ENCODE assay signal across 20 mouse cellular contexts in genomic region chr13:107932423-107933032, GRCm38 (mm10).
DNase-seq lines count a peak whose midpoint lies in the region; ATAC-seq lines count a peak whose summit lies in the region.
"Had no signal": no experiment of that assay in that cellular context is flagged by ENCODE, and none has a peak within 500 bp of the region (broad histone marks: within the 10 kb centered on the region; RNA-seq: fewer than 3 reads in every experiment).

No protein-coding gene starts in this region.

- no peaks in the 10 kb centered on the region for H3K9me3 ChIP-seq in intestine, embryonic 14.5 days (ENCODE audit: control insufficient read depth, low read length)
- no peaks in the 10 kb centered on the region for H3K9me3 ChIP-seq in intestine, embryonic 16.5 days (ENCODE audit: control insufficient read depth, low read length)
- no peaks in the 10 kb centered on the region for H3K9me3 ChIP-seq in embryonic facial prominence, embryonic 11.5 days (replicated peaks; ENCODE audit: control insufficient read depth, low read length)
- H3K9me3 ChIP-seq: forebrain, embryonic 13.5 days had no signal

- 35% methylated on average over 12 of the region's 12 CpGs for WGBS in intestine, embryonic 14.5 days
- WGBS in intestine, embryonic 16.5 days, result 45% methylated on average over 12 of the region's 12 CpGs
- WGBS in embryonic facial prominence, embryonic 11.5 days, result 37% methylated on average over 12 of the region's 12 CpGs

- H3K4me1 ChIP-seq in intestine, embryonic 14.5 days (replicated peaks; ENCODE audit: control insufficient read depth, insufficient read depth, low read length), result peaks cover 12% of the 10 kb centered on the region
- no peaks in the 10 kb centered on the region; the same call in 1 of the 2 replicates for H3K4me1 ChIP-seq in intestine, embryonic 16.5 days (ENCODE audit: control insufficient read depth, insufficient read depth, low read length)
- no peaks in the 10 kb centered on the region; the same call in 1 of the 2 replicates for H3K4me1 ChIP-seq in embryonic facial prominence, embryonic 11.5 days (ENCODE audit: control insufficient read depth, insufficient read depth, low read length)

- peak overlapping the region; percentile 28; the same call in 1 of the 2 replicates for H3K4me2 ChIP-seq in intestine, embryonic 14.5 days (ENCODE audit: low read length)
- H3K4me2 ChIP-seq in intestine, embryonic 16.5 days (ENCODE audit: low read depth, low read length), result no peak overlapping the region
- no peak overlapping the region for H3K4me2 ChIP-seq in embryonic facial prominence, embryonic 11.5 days (ENCODE audit: low read depth, low read length)
- H3K4me2 ChIP-seq: forebrain, embryonic 13.5 days had no signal

- H3K27ac ChIP-seq in intestine, embryonic 14.5 days (ENCODE audit: low read depth), result peak overlapping the region; percentile 34; the same call in 1 of the 2 replicates
- no peak overlapping the region for H3K27ac ChIP-seq in intestine, embryonic 16.5 days (ENCODE audit: low read length)
- no peak overlapping the region for H3K27ac ChIP-seq in embryonic facial prominence, embryonic 11.5 days (replicated peaks; ENCODE audit: low read depth, low read length)
- H3K27ac ChIP-seq: forebrain, embryonic 13.5 days; liver, embryonic 14.5 days had no signal

- ATAC-seq in intestine, embryonic 14.5 days (replicated peaks; ENCODE audit: low FRiP score, low TSS enrichment, low read depth), result peak; percentile 40; the same call in 1 of the 2 replicates
- no peak for ATAC-seq in intestine, embryonic 16.5 days
- peak; percentile 50; the same call in 1 of the 2 replicates for ATAC-seq in embryonic facial prominence, embryonic 11.5 days (replicated peaks; ENCODE audit: insufficient number of reproducible peaks, low FRiP score, low TSS enrichment, low read depth)
- no peak for ATAC-seq in erythroid progenitor cell, adult 5-6 weeks (replicated peaks; ENCODE audit: low FRiP score, poor library complexity, severe bottlenecking)
- ATAC-seq: forebrain, embryonic 13.5 days; inflammation-experienced regulatory T-cells, adult 6 months had no signal

- no peaks in the 10 kb centered on the region for H3K36me3 ChIP-seq in intestine, embryonic 14.5 days (ENCODE audit: control insufficient read depth, insufficient read depth, low read length)
- H3K36me3 ChIP-seq in intestine, embryonic 16.5 days (ENCODE audit: control insufficient read depth, insufficient read depth, low read length), result no peaks in the 10 kb centered on the region
- H3K36me3 ChIP-seq in embryonic facial prominence, embryonic 11.5 days (replicated peaks; ENCODE audit: control insufficient read depth, insufficient read depth, low read depth, low read length), result no peaks in the 10 kb centered on the region

- no peak overlapping the region for H3K4me3 ChIP-seq in intestine, embryonic 14.5 days (ENCODE audit: low read depth, low read length)
- no peak overlapping the region for H3K4me3 ChIP-seq in intestine, embryonic 16.5 days (ENCODE audit: low read length)
- no peak overlapping the region for H3K4me3 ChIP-seq in embryonic facial prominence, embryonic 11.5 days (ENCODE audit: low read depth, low read length)
- H3K4me3 ChIP-seq: forebrain, embryonic 13.5 days; myocyte had no signal

- H3K9ac ChIP-seq in intestine, embryonic 14.5 days (ENCODE audit: low read length), result no peak overlapping the region
- no peak overlapping the region for H3K9ac ChIP-seq in intestine, embryonic 16.5 days (ENCODE audit: low read depth, low read length)
- no peak overlapping the region for H3K9ac ChIP-seq in embryonic facial prominence, embryonic 11.5 days (replicated peaks; ENCODE audit: low read length)
- H3K9ac ChIP-seq: forebrain, embryonic 13.5 days; liver, embryonic 14.5 days had no signal

- no peaks in the 10 kb centered on the region for H3K27me3 ChIP-seq in intestine, embryonic 14.5 days (replicated peaks; ENCODE audit: control insufficient read depth, insufficient read depth, low read length)
- no peaks in the 10 kb centered on the region for H3K27me3 ChIP-seq in intestine, embryonic 16.5 days (replicated peaks; ENCODE audit: control insufficient read depth, insufficient read depth, low read length)
- H3K27me3 ChIP-seq in embryonic facial prominence, embryonic 11.5 days (ENCODE audit: control insufficient read depth, insufficient read depth, low read length), result no peaks in the 10 kb centered on the region
- H3K27me3 ChIP-seq: forebrain, embryonic 13.5 days had no signal

- DNase-seq in intestine, embryonic 14.5 days (ENCODE audit: low spot score), result no peak
- DNase-seq in kidney, postnatal 14 days, result peak; percentile 26
- no peak for DNase-seq in kidney, adult 11 months
- DNase-seq in embryo, embryonic 10.5 days (ENCODE audit: low spot score), result peak; percentile 49
- peak; percentile 56 for DNase-seq in embryonic facial prominence, embryonic 11.5 days (ENCODE audit: low spot score)
- no peak for DNase-seq in T-cell, adult 2 months (ENCODE audit: low spot score)
- DNase-seq: adrenal gland, postnatal 36 days; B cell, adult 2 months; cerebellum, adult 2 months; cerebellum, postnatal 36 days; lung, postnatal 14 days; midbrain, embryonic 14.5 days; right cerebral cortex, postnatal 4 days; thymus, postnatal 36 days had no signal

Comparison
In these comparisons a context has a peak if more than half of its experiments do, and no peak if none do; other contexts are left out.
1. ATAC-seq: peak in intestine, embryonic 14.5 days (single experiment) and embryonic facial prominence, embryonic 11.5 days (single experiment); none in intestine, embryonic 16.5 days (single experiment) and erythroid progenitor cell, adult 5-6 weeks (single experiment).
2. DNase-seq: peak in kidney, postnatal 14 days (single experiment), embryo, embryonic 10.5 days (single experiment) and embryonic facial prominence, embryonic 11.5 days (single experiment); none in intestine, embryonic 14.5 days (single experiment), kidney, adult 11 months (single experiment) and T-cell, adult 2 months (single experiment).